Mouse (Mus musculus) left cerebral cortex, postnatal 25 days (tissue): ENCODE data around the gene Vps41. TPM values are rescaled to one million over a fixed set of nuclear protein-coding genes. Genes with fewer than 3 reads are reported as not detected.

Experiments used
- DNase-seq, 2 experiments: peaks; one replicate each; pipeline ENCODE4 v3.0.0; 2022; ENCODE audit warnings: low spot score in 2 of 2, mixed read lengths in 1 of 2
- intact Hi-C: fragments of 180-260 bp; cut with DNase I; formaldehyde crosslinking; loops from one replicate; pipeline ENCODE4 v1.15.1; 2025
- total RNA-seq, 2 experiments: library from RNA; stranded (reverse); gene quantifications; 2 replicates each; pipeline ENCODE4 v1.2.3; 2021

Gene Vps41
- 100 to 1,000 TPM; 152 TPM for total RNA-seq

DNA sequence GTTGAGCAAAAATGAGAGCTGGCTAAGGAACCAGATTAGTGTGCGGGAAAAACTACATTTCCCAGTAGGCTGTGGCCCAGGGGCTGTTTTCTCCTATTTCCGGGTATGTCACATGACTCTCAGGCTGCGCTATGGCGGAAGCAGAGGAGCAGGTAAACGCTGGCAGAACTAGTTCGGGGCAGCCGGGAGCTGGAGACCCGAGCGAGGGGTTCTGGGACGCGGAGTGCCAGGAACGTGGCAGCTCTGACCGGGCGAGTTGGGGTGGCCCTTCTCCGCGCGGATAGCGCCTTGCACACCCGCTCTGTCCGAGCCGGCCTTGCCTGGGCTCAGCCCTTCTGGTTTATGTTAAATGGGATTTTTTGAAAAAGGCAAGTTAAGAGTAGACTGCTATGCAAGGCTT, at the start of gene Vps41:
Gene Vps41, plus strand, starts transcription at position 102 of the 400 bp plus-strand sequence.
- intact Hi-C loops = loop anchor here (5.0 kb wide), 1 partner anchor 95 kb away; no protein-coding TSS in a partner anchor
- peak; percentile 83 to 92 for DNase-seq

DNA sequence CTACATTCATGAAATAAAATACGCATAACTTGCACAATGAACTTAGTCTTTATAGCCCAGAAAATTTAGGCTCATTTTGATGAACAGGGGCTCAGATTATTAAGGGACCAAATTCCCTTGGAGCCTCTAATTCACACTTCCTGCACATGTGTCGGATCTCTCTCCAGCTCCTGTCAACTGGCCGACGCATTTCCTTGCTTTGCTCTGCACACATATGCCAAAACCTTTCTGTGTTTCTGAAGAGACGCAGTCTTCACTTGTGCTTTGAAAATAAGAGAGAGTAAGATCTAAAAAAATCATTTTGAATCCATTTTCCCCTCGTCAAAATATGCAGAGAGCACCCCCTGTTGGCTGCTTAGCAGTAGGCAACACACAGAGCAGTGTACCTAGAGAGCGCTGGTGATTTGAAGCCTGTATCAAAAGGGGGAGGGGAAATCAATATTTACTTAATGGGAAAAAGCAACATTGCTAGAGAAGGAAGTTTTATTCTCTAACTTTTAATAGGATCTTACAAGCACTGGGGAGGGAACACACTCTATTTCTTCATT, 18.5 kb upstream of the Vps41 start:
- intact Hi-C loops = loop anchor here (5.0 kb wide), 3 partner anchors 114 to 576 kb away; no protein-coding TSS in a partner anchor
- peak; percentile 57 to 73 for DNase-seq

DNA sequence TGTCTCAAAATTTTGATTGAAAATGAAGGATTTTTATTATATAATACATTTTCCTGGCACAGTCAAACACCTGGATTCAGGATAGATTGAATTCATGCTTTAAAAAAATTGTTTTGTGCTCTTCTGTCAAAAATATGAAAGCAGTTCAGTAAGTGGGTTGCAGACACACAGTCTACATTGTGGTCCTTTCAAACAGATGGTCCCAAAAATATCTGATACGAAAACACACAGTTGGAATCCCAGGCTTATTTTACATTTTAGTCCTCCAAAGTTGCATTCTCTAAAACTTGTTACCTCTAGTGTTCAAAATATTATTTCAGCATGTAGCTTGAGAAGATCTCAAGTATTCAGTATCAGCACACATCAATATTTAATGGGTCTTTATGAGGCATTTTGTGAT, 5.4 kb upstream of the Vps41 start:
- intact Hi-C loops = no loop called here
- DNase-seq = peak in 1 of 2 experiments; percentile 51

- intact Hi-C loops = loop anchor here (5.0 kb wide), 1 partner anchor 96 kb away; no protein-coding TSS in a partner anchor
- no peak for DNase-seq
Measured at GRCm38 (mm10) chr13:18716707-18717106, 379 bp upstream of the Vps41 start.

DNA sequence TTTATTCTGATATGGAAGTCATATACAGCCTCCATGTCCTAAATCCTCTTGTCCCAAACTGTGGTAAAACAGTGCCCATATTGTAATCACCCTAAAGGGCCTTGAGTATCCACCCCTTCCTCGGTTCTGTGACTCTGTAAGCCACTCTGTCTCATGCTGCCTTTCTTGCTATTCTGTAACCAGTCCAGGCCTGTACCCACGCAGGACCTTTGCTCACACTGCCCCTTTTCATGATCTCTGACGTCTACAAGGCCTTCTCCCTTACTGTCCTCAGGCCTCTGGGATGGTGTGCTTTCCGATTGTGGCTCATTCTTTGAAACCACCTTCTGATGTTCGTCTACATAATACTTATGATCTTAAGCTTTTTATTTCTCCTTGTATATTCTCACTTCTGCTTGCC, 1.4 kb downstream of the Vps41 start:
- DNase-seq = no peak
- intact Hi-C loops = loop anchor here (5.0 kb wide), 1 partner anchor 94 kb away; no protein-coding TSS in a partner anchor

- intact Hi-C loops = no loop called here
- DNase-seq = no peak
Measured at GRCm38 (mm10) chr13:18730666-18731065, 13.6 kb downstream of the Vps41 start.

DNA sequence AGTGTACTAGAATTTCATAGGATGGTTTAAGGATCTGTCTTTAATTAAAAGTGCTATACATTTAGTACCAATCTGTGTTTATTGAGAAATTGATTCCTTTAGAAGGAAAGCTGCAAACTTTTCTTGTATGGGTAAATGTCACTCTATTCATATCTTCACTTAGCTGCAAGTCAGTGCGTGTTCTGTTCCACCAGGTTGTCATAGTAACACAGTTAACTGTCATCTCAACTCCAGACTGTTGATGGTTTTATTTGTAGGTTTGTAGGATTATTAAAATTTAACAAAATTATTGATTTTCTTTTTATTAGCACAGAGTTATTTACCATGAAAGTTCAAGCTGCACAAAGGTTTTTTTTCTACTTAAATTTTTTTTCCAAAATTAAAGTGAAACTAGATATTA, 19.5 kb downstream of the Vps41 start:
- intact Hi-C loops = no loop called here
- DNase-seq = no peak

DNA sequence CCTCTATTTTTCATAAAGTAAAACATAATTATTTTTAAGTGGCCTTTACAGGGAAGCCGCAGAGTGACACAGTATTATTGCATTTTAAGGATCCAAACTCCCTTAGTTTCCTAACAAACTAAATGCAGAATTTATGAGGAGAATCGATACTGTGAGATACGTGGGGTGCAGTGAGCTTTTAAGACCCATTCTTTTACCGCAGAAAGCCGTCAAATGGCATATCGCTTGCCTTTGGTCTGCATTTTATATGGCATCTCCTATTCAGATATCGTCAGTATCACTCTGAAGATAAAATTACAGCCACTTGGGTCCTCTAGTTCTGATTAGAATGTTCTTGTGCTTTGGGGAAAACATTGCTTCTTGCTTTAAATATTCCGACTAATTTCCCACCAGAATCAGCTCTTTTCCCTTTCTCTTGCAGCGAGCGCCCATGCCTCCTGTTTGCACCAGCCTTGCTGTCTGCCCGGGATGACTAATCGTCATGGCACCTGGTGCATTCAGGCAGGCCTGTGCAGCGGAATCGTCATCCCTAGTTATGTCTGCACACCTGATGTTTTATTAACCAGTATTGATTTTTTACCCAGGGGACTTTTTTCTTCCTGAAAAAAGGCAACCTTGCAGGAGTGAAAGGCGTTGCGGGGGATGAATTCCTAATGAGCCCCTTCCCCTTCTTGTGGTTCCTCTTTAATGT, 26.6 kb downstream of the Vps41 start:
- intact Hi-C loops = no loop called here
- peak; percentile 56 to 74 for DNase-seq

DNA sequence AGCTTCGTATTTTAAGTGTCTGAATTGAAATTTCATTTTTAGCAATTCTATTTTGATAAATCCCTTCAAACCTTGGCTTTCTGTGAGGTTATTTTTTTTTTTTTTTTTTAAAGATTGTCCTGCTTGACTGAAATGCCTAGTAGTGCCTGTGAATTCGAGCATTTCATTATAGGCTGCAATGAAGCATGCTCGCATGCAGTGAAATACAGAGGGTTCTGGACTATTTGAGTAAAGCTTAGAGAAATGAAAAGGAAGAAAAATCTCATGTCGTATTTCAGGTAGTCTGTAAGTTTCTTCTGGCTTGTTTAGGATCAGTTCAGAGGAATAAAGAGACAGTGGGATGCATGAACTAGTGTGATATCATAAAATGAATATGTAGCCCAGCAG, 27.2 kb downstream of the Vps41 start:
- DNase-seq = no peak
- intact Hi-C loops = no loop called here

GRCm38 (mm10) chr13:18757958-18758357, 40.9 kb downstream of the Vps41 start:
- no peak for DNase-seq
- intact Hi-C loops = no loop called here

DNA sequence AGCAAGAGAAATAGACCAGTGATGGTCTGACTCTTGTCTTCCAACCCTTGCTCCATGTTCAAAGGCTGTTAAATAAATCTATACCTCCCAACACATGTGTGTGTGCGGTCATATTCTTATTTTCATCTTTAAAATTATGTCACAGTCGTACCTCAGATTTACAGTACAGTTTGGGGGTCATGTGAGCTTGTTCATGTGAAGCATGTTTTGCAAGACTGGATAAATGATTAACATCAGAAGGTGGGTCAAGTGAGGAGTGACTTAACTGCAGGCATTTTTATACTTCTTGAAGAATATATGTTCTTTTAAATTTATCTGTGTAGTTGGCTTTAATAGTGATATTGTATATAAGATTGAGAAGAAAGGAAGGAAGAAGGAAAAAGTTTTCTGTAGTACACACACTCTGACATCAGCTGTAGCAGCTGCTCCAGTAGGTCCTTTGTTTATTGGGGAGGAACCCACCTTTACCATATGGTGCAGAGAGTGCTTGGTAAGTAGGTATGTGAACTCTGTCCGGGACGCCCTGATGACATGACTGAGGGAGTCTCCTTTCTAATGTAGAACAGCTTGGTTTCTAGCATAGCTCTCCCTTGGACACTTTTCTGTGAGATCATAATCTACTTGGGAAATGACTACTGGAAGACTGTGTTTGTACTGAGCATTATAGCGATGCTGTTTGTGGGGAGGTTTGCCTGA, 42.4 kb downstream of the Vps41 start:
- intact Hi-C loops = no loop called here
- no peak for DNase-seq

DNA sequence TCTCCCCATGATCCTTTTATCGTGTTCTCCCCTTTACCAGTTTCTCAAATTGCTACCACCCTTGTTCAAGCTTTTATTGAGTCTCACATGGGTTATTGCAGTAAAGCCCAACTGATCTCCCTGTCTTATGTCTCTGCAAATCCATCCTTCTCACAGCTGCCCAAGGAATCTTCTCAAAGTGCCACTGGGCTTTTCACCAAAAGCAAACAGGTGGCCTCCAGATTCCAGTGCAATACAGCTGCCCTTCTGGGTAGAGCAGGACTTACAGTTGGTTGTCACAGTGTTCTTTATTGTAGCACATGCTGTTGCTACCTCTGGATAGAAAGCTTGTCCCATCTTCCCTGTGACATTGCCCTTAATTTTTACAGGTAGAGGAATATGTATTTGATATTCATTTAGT, 44.4 kb downstream of the Vps41 start:
- no peak for DNase-seq
- intact Hi-C loops = no loop called here

- intact Hi-C loops = no loop called here
- DNase-seq = no peak
Measured at GRCm38 (mm10) chr13:18767893-18768292, 50.8 kb downstream of the Vps41 start.

- intact Hi-C loops = no loop called here
- no peak for DNase-seq
Measured at GRCm38 (mm10) chr13:18768495-18768894, 51.4 kb downstream of the Vps41 start.

- intact Hi-C loops = no loop called here
- DNase-seq = no peak
Measured at GRCm38 (mm10) chr13:18773437-18774198, 56.5 kb downstream of the Vps41 start.

DNA sequence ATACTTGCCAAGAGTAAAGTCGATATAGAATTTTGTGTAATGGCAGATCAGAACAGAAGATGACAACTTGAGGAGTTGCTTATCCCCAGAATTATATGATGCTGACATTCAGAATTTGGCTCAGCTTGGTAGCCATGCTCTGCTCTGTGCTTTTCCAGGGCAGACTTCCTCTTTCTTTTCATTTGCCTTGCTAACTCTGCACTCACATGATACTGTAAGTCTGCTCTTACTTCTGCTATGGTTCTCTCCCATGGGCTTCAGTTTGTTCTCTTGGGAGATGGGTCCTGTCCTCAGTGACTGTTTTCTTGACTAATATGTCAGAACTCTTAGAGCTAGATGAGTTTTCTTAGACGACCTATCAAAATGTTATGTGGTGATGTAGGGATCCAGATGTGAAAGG, 64.2 kb downstream of the Vps41 start:
- intact Hi-C loops = no loop called here
- no peak for DNase-seq

DNA sequence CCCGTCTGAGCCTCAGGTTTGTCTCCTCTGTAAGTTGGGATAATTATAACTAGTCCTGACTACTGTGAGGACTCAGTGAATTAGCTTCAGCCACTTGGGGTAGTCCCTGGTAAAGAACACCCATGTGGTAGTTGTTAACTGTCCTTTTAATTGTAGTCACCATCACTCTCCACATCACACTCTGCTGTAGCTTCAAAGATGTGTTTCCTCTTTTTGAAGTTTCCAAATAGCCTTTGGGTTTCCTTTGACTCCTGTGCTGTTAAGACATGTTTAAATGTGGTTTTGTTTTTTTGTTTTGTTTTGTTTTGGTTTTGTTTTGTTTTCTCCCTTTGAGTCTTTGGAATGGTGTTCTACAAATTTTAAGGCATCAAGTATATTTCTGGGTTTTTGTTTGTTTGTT, 68.6 kb downstream of the Vps41 start:
- intact Hi-C loops = no loop called here
- DNase-seq = no peak

- intact Hi-C loops = no loop called here
- no peak for DNase-seq
Measured at GRCm38 (mm10) chr13:18788040-18788439, 71.0 kb downstream of the Vps41 start.

GRCm38 (mm10) chr13:18788689-18789088, 71.6 kb downstream of the Vps41 start:
- intact Hi-C loops = no loop called here
- DNase-seq = no peak

- no peak for DNase-seq
- intact Hi-C loops = no loop called here
Measured at GRCm38 (mm10) chr13:18789662-18790061, 72.6 kb downstream of the Vps41 start.
